Mouse (Mus musculus) heart, adult 2 months (tissue): ENCODE measurements around the gene Entpd5.
A peak's percentile ranks its signal among the peaks of the same experiment; 100 is the strongest.

Experiments
- CTCF ChIP-seq: fragments of 200-600 bp; IDR thresholded peaks from 2 replicates; pipeline ENCODE4 v1.8.1; 2022; ENCODE audit warnings: antibody characterized with exemption, mild to moderate bottlenecking, moderate library complexity
- POLR2A ChIP-seq: fragments of 200-500 bp; IDR thresholded peaks from 2 replicates; pipeline ENCODE4 v1.6.1; 2011; ENCODE audit warnings: mild to moderate bottlenecking, low read depth, low read length, control low read depth; ENCODE audit not compliant: insufficient read depth

GRCm38 (mm10) chr12:84382369-84382768, 26.5 kb downstream of the Entpd5 start:
- TF ChIP-seq CTCF, result no peak
- peak; percentile 78 for TF ChIP-seq POLR2A
